Mouse (Mus musculus): ENCODE data around the gene Vmn2r41.
A peak's percentile ranks its signal among the peaks of the same experiment; 100 is the strongest.
"Not testable (repeated sequence)": the region's sequence is repeated elsewhere in the genome, so short reads cannot be mapped to it uniquely, and the experiment has no call there.

Vmn2r41 gene

GRCm38 (mm10) chr7:8161554-8161953 lies at the start of gene Vmn2r41:
Vmn2r41 (minus strand) TSS chr7:8161654.
- DNase-seq: not testable (repeated sequence)

- not testable (repeated sequence) for DNase-seq
Measured at GRCm38 (mm10) chr7:8200220-8200619, 38.8 kb upstream of the Vmn2r41 start, which contains the start of gene Vmn2r42. Vmn2r42 (minus strand) TSS chr7:8200320.

GRCm38 (mm10) chr7:8092871-8093270 lies 68.6 kb downstream of the Vmn2r41 start:
- peak; percentile 2 to 3 for DNase-seq
